Comparison of ENCODE assay signal across 9 mouse cellular contexts in genomic region chr11:105364386-105365065, GRCm38 (mm10).
DNase-seq lines count a peak whose midpoint lies in the region; ATAC-seq and TF ChIP-seq lines count a peak whose summit lies in the region.
"Had no signal": no experiment of that assay in that cellular context is flagged by ENCODE, and none has a peak within 500 bp of the region (broad histone marks: within the 10 kb centered on the region; RNA-seq: fewer than 3 reads in every experiment).

No protein-coding gene starts in this region.

- no peaks in the 10 kb centered on the region for H3K36me3 ChIP-seq in CH12.LX (replicated peaks in 1 of 2; ENCODE audit: control insufficient read depth in 1 of 2, insufficient read depth in 1 of 2, low read length in 1 of 2)
- H3K36me3 ChIP-seq in heart, adult 2 months (ENCODE audit: control insufficient read depth, insufficient read depth, low read length), result no peaks in the 10 kb centered on the region; the same call in 1 of the 2 replicates
- no peaks in the 10 kb centered on the region for H3K36me3 ChIP-seq in intestine, embryonic 16.5 days (ENCODE audit: control insufficient read depth, insufficient read depth, low read length)
- H3K36me3 ChIP-seq in limb, embryonic 10.5 days, result no peaks in the 10 kb centered on the region
- H3K36me3 ChIP-seq in neural tube, embryonic 13.5 days, result no peaks in the 10 kb centered on the region

- H3K9ac ChIP-seq in CH12.LX (ENCODE audit: insufficient read depth, low read depth), result no peak overlapping the region
- peak overlapping the region; percentile 22; the same call in 1 of the 2 replicates for H3K9ac ChIP-seq in heart, adult 2 months (ENCODE audit: low read depth, low read length)
- H3K9ac ChIP-seq in intestine, embryonic 16.5 days (ENCODE audit: low read depth, low read length), result no peak overlapping the region
- peak overlapping the region; percentile 84 for H3K9ac ChIP-seq in neural tube, embryonic 13.5 days

- no peak for TF ChIP-seq EP300 in CH12.LX (IDR thresholded peaks at IDR 0.05; ENCODE audit: low read length)
- TF ChIP-seq EP300 in heart, adult 2 months (IDR thresholded peaks at IDR 0.05; ENCODE audit: insufficient read depth, low read depth, low read length), result no peak

- no peak for TF ChIP-seq RAD21 in CH12.LX (IDR thresholded peaks at IDR 0.05; ENCODE audit: low read depth, low read length)

- no peak overlapping the region for H3K27ac ChIP-seq in CH12.LX (ENCODE audit: insufficient read depth, low read depth)
- peak overlapping the region; percentile 82 for H3K27ac ChIP-seq in heart, adult 2 months
- H3K27ac ChIP-seq in intestine, embryonic 16.5 days (ENCODE audit: low read length), result 0 out of 2 replicates have a peak overlapping the region, but pooled peaks have one; percentile 2
- H3K27ac ChIP-seq in limb, embryonic 10.5 days, result 0 out of 2 replicates have a peak overlapping the region, but pooled peaks have one; percentile 31
- peak overlapping the region; percentile 88 for H3K27ac ChIP-seq in neural tube, embryonic 13.5 days (replicated peaks)
- H3K27ac ChIP-seq: macrophage had no signal

- dilution Hi-C loops in CH12.LX (cut with MboI; ENCODE audit: extremely low pct_ligation_motif_present, extremely low pct_unique_long_range_greater_than_20kb, low sequenced_read_pairs), result no loop called here

- peaks cover 5% of the 10 kb centered on the region for H3K27me3 ChIP-seq in CH12.LX (replicated peaks)
- H3K27me3 ChIP-seq in heart, adult 2 months (ENCODE audit: control insufficient read depth, insufficient read depth, low read length), result no peaks in the 10 kb centered on the region
- no peaks in the 10 kb centered on the region for H3K27me3 ChIP-seq in intestine, embryonic 16.5 days (replicated peaks; ENCODE audit: control insufficient read depth, insufficient read depth, low read length)
- peaks cover 29% of the 10 kb centered on the region for H3K27me3 ChIP-seq in limb, embryonic 10.5 days (ENCODE audit: low read depth, poor library complexity, severe bottlenecking)
- H3K27me3 ChIP-seq in neural tube, embryonic 13.5 days, result 0 out of 2 replicates have a peak, but pooled peaks cover 6% of the 10 kb centered on the region

- TF ChIP-seq POLR2A in CH12.LX (IDR thresholded peaks at IDR 0.05; ENCODE audit: low read depth, low read length), result no peak
- TF ChIP-seq POLR2A in heart, adult 2 months (IDR thresholded peaks at IDR 0.05; ENCODE audit: insufficient read depth, low read depth, low read length), result no peak

- no peak for DNase-seq in CH12.LX (ENCODE audit: extremely low read depth)
- peak; percentile 31 for DNase-seq in adrenal gland, postnatal 10 days
- peak; percentile 61 to 69 for DNase-seq in heart, adult 2 months
- DNase-seq in limb, embryonic 10.5 days (ENCODE audit: low spot score), result no peak
- DNase-seq in cerebellum, adult 8-10 months, result no peak
- DNase-seq in ovary, postnatal 10 days (ENCODE audit: low spot score), result no peak

- peaks cover 0 to 5% of the 10 kb centered on the region in 2 experiments; a peak in 2 of 4 replicates for H3K4me1 ChIP-seq in CH12.LX (ENCODE audit: control insufficient read depth in 1 of 2, insufficient read depth in 2 of 2)
- H3K4me1 ChIP-seq in heart, adult 2 months (ENCODE audit: control insufficient read depth, insufficient read depth, low read length), result peaks cover 17% of the 10 kb centered on the region
- H3K4me1 ChIP-seq in intestine, embryonic 16.5 days (ENCODE audit: control insufficient read depth, insufficient read depth, low read length), result peaks cover 13% of the 10 kb centered on the region
- H3K4me1 ChIP-seq in limb, embryonic 10.5 days, result peaks cover 34% of the 10 kb centered on the region
- peaks cover 42% of the 10 kb centered on the region for H3K4me1 ChIP-seq in neural tube, embryonic 13.5 days (replicated peaks)

- H3K9me3 ChIP-seq in CH12.LX (replicated peaks; ENCODE audit: low read length), result no peaks in the 10 kb centered on the region
- H3K9me3 ChIP-seq in intestine, embryonic 16.5 days (ENCODE audit: control insufficient read depth, low read length), result no peaks in the 10 kb centered on the region
- no peaks in the 10 kb centered on the region for H3K9me3 ChIP-seq in limb, embryonic 10.5 days (replicated peaks)
- no peaks in the 10 kb centered on the region for H3K9me3 ChIP-seq in neural tube, embryonic 13.5 days

- intact Hi-C loops in heart, adult 2 months (cut with DNase I), result loop anchor here (5.0 kb wide), 1 partner anchor 548 kb away; no protein-coding TSS in a partner anchor

- in situ Hi-C loops in CH12.LX (cut with MboI; ENCODE audit: low pct_ligation_motif_present, low pct_unique_long_range_greater_than_20kb, low sequenced_read_pairs), result no loop called here

- peak overlapping the region; percentile 68 for H3K4me2 ChIP-seq in CH12.LX (ENCODE audit: insufficient read depth, low read depth, poor library complexity, severe bottlenecking)
- H3K4me2 ChIP-seq in intestine, embryonic 16.5 days (ENCODE audit: low read depth, low read length), result peak overlapping the region; percentile 2; the same call in 1 of the 2 replicates
- H3K4me2 ChIP-seq in neural tube, embryonic 13.5 days, result peak overlapping the region; percentile 77

- no peak for TF ChIP-seq CTCF in CH12.LX (conservative IDR thresholded peaks at IDR 0.05 in 1 of 2, IDR thresholded peaks at IDR 0.05 in 1 of 2; ENCODE audit: low read depth in 2 of 2, low read length in 2 of 2)
- TF ChIP-seq CTCF in heart, adult 2 months (IDR thresholded peaks at IDR 0.05), result no peak

- no peak for ATAC-seq in intestine, embryonic 16.5 days
- no peak for ATAC-seq in neural tube, embryonic 13.5 days (ENCODE audit: low read depth)

- no peaks in the 10 kb centered on the region for H3K79me2 ChIP-seq in CH12.LX (replicated peaks; ENCODE audit: control insufficient read depth, extremely low read depth, insufficient read depth, poor library complexity, severe bottlenecking)
- no peaks in the 10 kb centered on the region for H3K79me2 ChIP-seq in heart, adult 2 months (replicated peaks; ENCODE audit: control insufficient read depth, insufficient read depth, low read length)

- WGBS in heart, adult 2 months, result 29% methylated on average over 12 of the region's 12 CpGs
- WGBS in intestine, embryonic 16.5 days, result 26% methylated on average over 12 of the region's 12 CpGs
- WGBS in limb, embryonic 10.5 days, result 36% methylated on average over 12 of the region's 12 CpGs
- WGBS in neural tube, embryonic 13.5 days, result 3% methylated on average over 12 of the region's 12 CpGs

- H3K4me3 ChIP-seq in CH12.LX (replicated peaks in 1 of 3; ENCODE audit: low read depth in 2 of 3, low read length in 2 of 3, poor library complexity in 1 of 3), result no peak overlapping the region
- H3K4me3 ChIP-seq in heart, adult 2 months, result peak overlapping the region; percentile 57
- H3K4me3 ChIP-seq in intestine, embryonic 16.5 days (ENCODE audit: low read length), result no peak overlapping the region
- no peak overlapping the region for H3K4me3 ChIP-seq in limb, embryonic 10.5 days
- peak overlapping the region; percentile 56 for H3K4me3 ChIP-seq in neural tube, embryonic 13.5 days

TF ChIP-seq in CH12.LX, 34 proteins besides CTCF, POLR2A, EP300 and RAD21:
- TF ChIP-seq E2F4 (IDR thresholded peaks at IDR 0.05; ENCODE audit: insufficient replicate concordance, low read depth, low read length) (no peak), JUND (conservative IDR thresholded peaks at IDR 0.05; ENCODE audit: low read depth, low read length) (no peak), ETS1 (conservative IDR thresholded peaks at IDR 0.05; ENCODE audit: low read depth, low read length) (no peak), CHD2 (IDR thresholded peaks at IDR 0.05; ENCODE audit: low read length) (no peak), NELFE (IDR thresholded peaks at IDR 0.05; ENCODE audit: low read depth, low read length) (no peak), NRF1 (IDR thresholded peaks at IDR 0.05; ENCODE audit: low read depth, low read length) (no peak), MAFK (IDR thresholded peaks at IDR 0.05; ENCODE audit: insufficient replicate concordance, low read length) (no peak), USF1 (IDR thresholded peaks at IDR 0.05; ENCODE audit: low read depth, low read length) (no peak), MYC (IDR thresholded peaks at IDR 0.05; ENCODE audit: low read depth, low read length) (no peak), MAX (IDR thresholded peaks at IDR 0.05; ENCODE audit: low read length) (no peak), TBP (conservative IDR thresholded peaks at IDR 0.05; ENCODE audit: low read depth, low read length) (no peak), IRF4 (IDR thresholded peaks at IDR 0.05; ENCODE audit: low read depth, low read length) (no peak), KAT2A (IDR thresholded peaks at IDR 0.05; ENCODE audit: insufficient replicate concordance, low read length) (no peak), BHLHE40 (IDR thresholded peaks at IDR 0.05; ENCODE audit: low read depth, low read length) (no peak), MEF2A (IDR thresholded peaks at IDR 0.05; ENCODE audit: borderline replicate concordance, low read depth, low read length) (no peak), ZC3H11A (IDR thresholded peaks at IDR 0.05; ENCODE audit: low read depth, low read length) (no peak), MAZ (IDR thresholded peaks at IDR 0.05; ENCODE audit: low read depth, low read length) (no peak), SIN3A (IDR thresholded peaks at IDR 0.05; ENCODE audit: low read length) (no peak)

Comparison
In these comparisons a context has a peak if more than half of its experiments do, and no peak if none do; other contexts are left out.
1. DNase-seq: peak in adrenal gland, postnatal 10 days (single experiment) and heart, adult 2 months (2 of 2); none in CH12.LX (single experiment), limb, embryonic 10.5 days (single experiment), cerebellum, adult 8-10 months (single experiment) and ovary, postnatal 10 days (single experiment).
2. H3K4me2 ChIP-seq: peak in every context shown above with its lines; median percentile 77 in neural tube, embryonic 13.5 days; 68 in CH12.LX; 2 in intestine, embryonic 16.5 days.
3. H3K4me3 ChIP-seq: peak in heart, adult 2 months (single experiment) and neural tube, embryonic 13.5 days (single experiment); none in CH12.LX (0 of 3), intestine, embryonic 16.5 days (single experiment) and limb, embryonic 10.5 days (single experiment).
4. H3K9ac ChIP-seq: peak in heart, adult 2 months (single experiment) and neural tube, embryonic 13.5 days (single experiment); none in CH12.LX (single experiment) and intestine, embryonic 16.5 days (single experiment).